Mouse (Mus musculus): ENCODE data around the gene Lrrc75b. TPM values are rescaled to one million over a fixed set of nuclear protein-coding genes. Genes with fewer than 3 reads are reported as not detected.
A peak's percentile ranks its signal among the peaks of the same experiment; 100 is the strongest.

Lrrc75b gene
- total and polyA plus RNA-seq, 2 experiments: under 0.01 TPM; not detected in 1

GRCm38 (mm10) chr10:75503692-75504091 lies 56.4 kb downstream of the Lrrc75b start:
- TF ChIP-seq CTCF (IDR thresholded peaks at IDR 0.05; ENCODE audit: low read depth, low read length) (no peak), POLR2A (IDR thresholded peaks at IDR 0.05; ENCODE audit: extremely low read depth, insufficient read depth, low read length) (no peak)
- Histone ChIP-seq H3K4me3 (ENCODE audit: insufficient read depth, low read depth, low read length) (no peak overlapping the region), H3K36me3 (ENCODE audit: control insufficient read depth, insufficient read depth, low read length) (peaks cover 24% of the 10 kb centered on the region), H3K4me1 (ENCODE audit: control insufficient read depth, insufficient read depth, low read length) (peaks cover 30% of the 10 kb centered on the region), H3K79me2 (ENCODE audit: control insufficient read depth, insufficient read depth, low read length) (no peaks in the 10 kb centered on the region), H3K27me3 (ENCODE audit: control insufficient read depth, insufficient read depth, low read length) (no peaks in the 10 kb centered on the region), H3K27ac (replicated peaks; ENCODE audit: insufficient read depth, low read depth, low read length) (peak overlapping the region; percentile 98), H3K9ac (ENCODE audit: low read depth, low read length) (no peak overlapping the region)
- WGBS: 26% methylated on average over 7 of the region's 7 CpGs
- no peak for DNase-seq (ENCODE audit: extremely low read depth, low read depth, low spot score)

DNA sequence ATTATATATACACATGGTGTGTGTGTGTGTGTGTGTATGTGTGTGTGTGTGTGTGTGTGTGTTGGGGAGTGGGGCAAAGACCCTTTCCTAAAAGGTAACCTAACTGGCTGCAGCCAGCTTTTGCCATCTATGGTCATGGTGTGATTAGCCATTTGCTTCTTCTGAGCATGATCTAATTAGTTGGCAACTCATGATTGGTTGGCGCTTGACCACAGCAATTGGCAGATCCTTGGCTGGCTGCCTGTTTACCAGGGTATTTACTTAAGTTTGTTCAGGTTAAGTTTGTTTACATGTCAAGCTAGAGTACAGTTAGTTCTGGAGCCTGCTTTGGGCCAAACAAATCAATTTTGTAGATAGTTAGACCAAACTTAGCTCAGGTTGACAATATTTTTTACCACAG lies 58.5 kb downstream of the Lrrc75b start:
- TF ChIP-seq CTCF (IDR thresholded peaks at IDR 0.05; ENCODE audit: low read depth, low read length) (no peak), POLR2A (IDR thresholded peaks at IDR 0.05; ENCODE audit: extremely low read depth, insufficient read depth, low read length) (no peak)
- DNase-seq (ENCODE audit: extremely low read depth, low read depth, low spot score): peak; percentile 99
- no peak overlapping the region for H3K9ac ChIP-seq (ENCODE audit: low read depth, low read length)
- H3K27me3 ChIP-seq (ENCODE audit: control insufficient read depth, insufficient read depth, low read length): no peaks in the 10 kb centered on the region
- no peak overlapping the region for H3K4me3 ChIP-seq (ENCODE audit: insufficient read depth, low read depth, low read length)
- H3K79me2 ChIP-seq (ENCODE audit: control insufficient read depth, insufficient read depth, low read length): no peaks in the 10 kb centered on the region
- peak overlapping the region; percentile 96 for H3K27ac ChIP-seq (replicated peaks; ENCODE audit: insufficient read depth, low read depth, low read length)
- WGBS: 21% methylated on average over 1 of the region's 1 CpGs
- H3K4me1 ChIP-seq (ENCODE audit: control insufficient read depth, insufficient read depth, low read length): peaks cover 27% of the 10 kb centered on the region
- H3K36me3 ChIP-seq (ENCODE audit: control insufficient read depth, insufficient read depth, low read length): peaks cover 5% of the 10 kb centered on the region

- no peaks in the 10 kb centered on the region for H3K79me2 ChIP-seq (ENCODE audit: control insufficient read depth, insufficient read depth, low read length)
- TF ChIP-seq CTCF (IDR thresholded peaks at IDR 0.05; ENCODE audit: low read depth, low read length): no peak
- TF ChIP-seq POLR2A (IDR thresholded peaks at IDR 0.05; ENCODE audit: extremely low read depth, insufficient read depth, low read length): no peak
- peaks cover 4% of the 10 kb centered on the region; the same call in 1 of the 2 replicates for H3K36me3 ChIP-seq (ENCODE audit: control insufficient read depth, insufficient read depth, low read length)
- H3K4me1 ChIP-seq (ENCODE audit: control insufficient read depth, insufficient read depth, low read length): peaks cover 26% of the 10 kb centered on the region
- no peaks in the 10 kb centered on the region for H3K27me3 ChIP-seq (ENCODE audit: control insufficient read depth, insufficient read depth, low read length)
- peak; percentile 90 for DNase-seq (ENCODE audit: extremely low read depth, low read depth, low spot score)
- WGBS: 19% methylated on average over 7 of the region's 7 CpGs
- no peak overlapping the region for H3K4me3 ChIP-seq (ENCODE audit: insufficient read depth, low read depth, low read length)
- H3K9ac ChIP-seq (ENCODE audit: low read depth, low read length): peak overlapping the region; percentile 13; the same call in 1 of the 2 replicates
- peak overlapping the region; percentile 87 for H3K27ac ChIP-seq (replicated peaks; ENCODE audit: insufficient read depth, low read depth, low read length)
Observed at GRCm38 (mm10) chr10:75500345-75500744, 59.8 kb downstream of the Lrrc75b start.

Other genes with a start within 250 kb of the Lrrc75b start
- gene Adora2a, start 243.5 kb downstream of the Lrrc75b start, total RNA-seq (2014; rRNA removed): 0.65 and 2.2 TPM in 2 replicates
- gene Adora2a, start 243.5 kb downstream of the Lrrc75b start, polyA plus RNA-seq (2012; rRNA removed): 2.2 and 2.6 TPM in 2 replicates
- gene Upb1, start 159.2 kb downstream of the Lrrc75b start, total RNA-seq (2014; rRNA removed): 220 and 232 TPM in 2 replicates
- gene Upb1, start 159.2 kb downstream of the Lrrc75b start, polyA plus RNA-seq (2012; rRNA removed): 120 and 125 TPM in 2 replicates
- gene Snrpd3, start 42.8 kb downstream of the Lrrc75b start, total RNA-seq (2014; rRNA removed): 26.6 and 29.1 TPM in 2 replicates
- 12.5 and 21.0 TPM in 2 replicates for gene Snrpd3, start 42.8 kb downstream of the Lrrc75b start, polyA plus RNA-seq (2012; rRNA removed)
- gene Gucd1, start 42.4 kb downstream of the Lrrc75b start, total RNA-seq (2014; rRNA removed): 115 and 138 TPM in 2 replicates
- gene Gucd1, start 42.4 kb downstream of the Lrrc75b start, polyA plus RNA-seq (2012; rRNA removed): 162 and 166 TPM in 2 replicates
- 0.54 and 0.92 TPM in 2 replicates for gene Ggt1, start 1.3 kb upstream of the Lrrc75b start, total RNA-seq (2014; rRNA removed)
- 0.20 and 0.68 TPM in 2 replicates for gene Ggt1, start 1.3 kb upstream of the Lrrc75b start, polyA plus RNA-seq (2012; rRNA removed)
- gene Ggt5, start 29.0 kb upstream of the Lrrc75b start, total RNA-seq (2014; rRNA removed): 1.2 and 2.0 TPM in 2 replicates
- 7.0 and 10.6 TPM in 2 replicates for gene Ggt5, start 29.0 kb upstream of the Lrrc75b start, polyA plus RNA-seq (2012; rRNA removed)
- gene Susd2, start 83.7 kb upstream of the Lrrc75b start, total RNA-seq (2014; rRNA removed): 1.0 and 1.1 TPM in 2 replicates
- 2.0 and 2.8 TPM in 2 replicates for gene Susd2, start 83.7 kb upstream of the Lrrc75b start, polyA plus RNA-seq (2012; rRNA removed)
- 7.8 and 12.7 TPM in 2 replicates for gene Cabin1, start 204.0 kb upstream of the Lrrc75b start, total RNA-seq (2014; rRNA removed)
- 7.7 and 10.1 TPM in 2 replicates for gene Cabin1, start 204.0 kb upstream of the Lrrc75b start, polyA plus RNA-seq (2012; rRNA removed)
- gene Ddt, start 213.1 kb upstream of the Lrrc75b start, total RNA-seq (2014; rRNA removed): 347 and 388 TPM in 2 replicates
- gene Ddt, start 213.1 kb upstream of the Lrrc75b start, polyA plus RNA-seq (2012; rRNA removed): 898 and 914 TPM in 2 replicates
- gene Gm20441, start 220.6 kb upstream of the Lrrc75b start, total RNA-seq (2014; rRNA removed): not detected in 2 replicates
- gene Gm20441, start 220.6 kb upstream of the Lrrc75b start, polyA plus RNA-seq (2012; rRNA removed): 0.37 and 0.80 TPM in 2 replicates
- 126 and 181 TPM in 2 replicates for gene Gstt3, start 221.1 kb upstream of the Lrrc75b start, total RNA-seq (2014; rRNA removed)
- gene Gstt3, start 221.1 kb upstream of the Lrrc75b start, polyA plus RNA-seq (2012; rRNA removed): 198 and 213 TPM in 2 replicates
- gene Gstt1, start 238.3 kb upstream of the Lrrc75b start, total RNA-seq (2014; rRNA removed): 458 and 622 TPM in 2 replicates
- 1,012 and 1,223 TPM in 2 replicates for gene Gstt1, start 238.3 kb upstream of the Lrrc75b start, polyA plus RNA-seq (2012; rRNA removed)

Data from liver, adult 2 months (tissue).